Mouse (Mus musculus) adrenal gland, postnatal 4 days (tissue): ENCODE measurements around the gene March10. TPM values are rescaled to one million over a fixed set of nuclear protein-coding genes. Genes with fewer than 3 reads are reported as not detected.

Experiments used
- DNase-seq, 2 experiments: peaks; one replicate each; pipeline ENCODE4 v3.0.0; 2021 to 2022; ENCODE audit warnings: low spot score in 2 of 2, mixed read lengths in 2 of 2
- total RNA-seq, 2 experiments: library from RNA; stranded (reverse); gene quantifications; 2 replicates each; pipeline ENCODE4 v1.2.3; 2021

Gene March10
- total RNA-seq, 2 experiments from 2014 or later = 0.34 TPM; not detected in 1

- no peak for DNase-seq
Observed at GRCm38 (mm10) chr11:105467266-105467665, 10.7 kb upstream of the March10 start.

- DNase-seq = no peak
Observed at GRCm38 (mm10) chr11:105466756-105467155, 10.2 kb upstream of the March10 start.

DNA sequence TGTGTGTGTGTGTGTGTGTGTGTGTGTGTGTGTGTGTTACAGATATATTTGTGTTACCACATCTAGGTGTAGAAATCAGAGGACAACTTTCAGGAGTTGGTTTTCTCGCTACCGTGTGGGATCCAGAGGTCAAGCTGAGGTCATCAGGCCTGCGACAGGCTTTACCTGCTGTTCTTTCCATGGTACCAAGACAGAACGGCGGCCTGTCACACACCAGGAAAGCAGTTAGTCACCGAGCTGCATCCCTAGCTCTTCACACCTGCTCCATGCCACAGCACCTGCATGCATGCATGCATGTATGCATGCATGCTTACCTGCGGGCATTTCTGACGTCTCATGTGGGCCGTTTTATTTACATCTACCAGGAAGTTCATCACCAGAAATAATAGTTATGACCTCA lies 9.0 kb upstream of the March10 start:
- DNase-seq = no peak

GRCm38 (mm10) chr11:105464430-105464967 lies 8.0 kb upstream of the March10 start:
- no peak for DNase-seq

DNA sequence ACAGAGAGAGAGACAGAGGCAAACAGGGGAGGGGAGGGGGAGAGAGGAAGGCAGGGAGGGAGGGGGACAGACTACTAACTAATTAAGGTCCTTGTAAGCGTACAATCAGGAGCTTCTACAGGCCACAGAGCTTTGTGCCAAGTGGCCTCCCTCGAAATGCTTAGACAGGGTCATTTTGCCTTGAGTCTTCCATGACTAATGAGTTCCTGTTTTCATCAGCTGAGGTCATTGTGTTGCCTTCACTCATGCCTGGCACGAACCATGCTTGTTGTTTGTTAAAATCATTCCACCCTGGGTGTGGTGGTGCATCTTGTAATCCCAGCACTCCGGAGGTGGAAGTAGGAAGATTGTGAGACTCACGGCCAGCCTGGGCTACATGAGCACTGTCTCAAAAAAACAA lies 3.4 kb upstream of the March10 start:
- DNase-seq = no peak

GRCm38 (mm10) chr11:105457041-105457440 lies 506 bp upstream of the March10 start:
- DNase-seq = no peak

DNA sequence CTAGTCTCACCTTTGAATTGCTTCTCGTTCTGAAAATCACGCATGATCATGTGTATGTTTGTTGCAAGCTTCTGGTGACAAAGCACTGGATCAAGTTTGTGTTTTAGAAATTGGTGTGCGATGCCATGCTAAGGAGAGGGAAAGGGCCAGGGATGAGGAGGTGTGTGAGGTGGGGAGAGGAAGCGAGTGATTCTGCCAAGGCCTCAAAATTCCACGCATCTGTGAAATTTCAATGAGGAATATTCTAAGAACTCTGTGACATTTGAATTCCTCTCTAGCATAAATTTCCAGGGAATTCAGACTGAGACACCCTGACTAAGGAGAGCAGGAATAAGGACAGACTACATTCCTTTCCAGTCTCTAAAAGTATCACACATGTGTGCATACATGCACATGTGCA lies 1.4 kb downstream of the March10 start:
- no peak for DNase-seq

DNA sequence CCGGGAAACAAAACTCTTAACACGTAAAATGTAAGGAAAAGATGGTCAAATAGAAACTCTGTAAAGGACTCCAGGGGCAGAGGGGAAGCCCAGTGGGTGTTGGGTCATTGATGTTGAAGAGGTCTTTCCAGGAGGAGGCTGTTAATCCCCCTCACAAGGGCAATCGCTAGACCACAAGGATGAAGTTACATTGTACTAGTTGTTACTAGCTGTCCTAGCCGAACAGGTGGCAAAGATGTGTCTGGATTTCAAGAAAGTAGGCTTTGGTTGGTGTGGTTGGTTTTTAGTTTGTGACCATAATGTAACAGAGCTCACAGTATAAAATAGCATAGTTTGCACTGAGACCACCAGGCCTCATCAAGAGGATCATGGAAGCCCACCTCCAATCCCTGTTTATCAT lies 3.5 kb downstream of the March10 start:
- DNase-seq = no peak

DNA sequence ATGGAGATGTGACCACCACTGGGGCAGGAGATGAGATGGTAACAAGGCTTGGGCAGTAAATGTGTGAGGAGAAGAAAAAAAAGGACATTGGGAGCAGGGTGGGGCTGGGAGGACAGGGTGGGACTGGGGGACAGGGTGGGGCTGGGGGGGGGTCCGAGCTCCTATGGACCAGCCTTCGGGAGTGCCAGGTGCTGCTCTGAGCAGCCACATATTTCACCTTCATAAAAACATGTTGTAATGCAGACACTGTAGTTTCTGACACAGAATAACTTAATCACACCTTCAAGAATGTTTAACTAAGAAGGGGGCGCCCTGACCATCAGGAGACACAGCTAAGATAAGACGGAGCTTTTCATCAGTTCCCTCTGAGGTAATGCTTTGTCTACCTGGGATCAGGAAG lies 4.0 kb downstream of the March10 start:
- no peak for DNase-seq

GRCm38 (mm10) chr11:105451553-105452135 lies 4.9 kb downstream of the March10 start:
- no peak for DNase-seq

DNA sequence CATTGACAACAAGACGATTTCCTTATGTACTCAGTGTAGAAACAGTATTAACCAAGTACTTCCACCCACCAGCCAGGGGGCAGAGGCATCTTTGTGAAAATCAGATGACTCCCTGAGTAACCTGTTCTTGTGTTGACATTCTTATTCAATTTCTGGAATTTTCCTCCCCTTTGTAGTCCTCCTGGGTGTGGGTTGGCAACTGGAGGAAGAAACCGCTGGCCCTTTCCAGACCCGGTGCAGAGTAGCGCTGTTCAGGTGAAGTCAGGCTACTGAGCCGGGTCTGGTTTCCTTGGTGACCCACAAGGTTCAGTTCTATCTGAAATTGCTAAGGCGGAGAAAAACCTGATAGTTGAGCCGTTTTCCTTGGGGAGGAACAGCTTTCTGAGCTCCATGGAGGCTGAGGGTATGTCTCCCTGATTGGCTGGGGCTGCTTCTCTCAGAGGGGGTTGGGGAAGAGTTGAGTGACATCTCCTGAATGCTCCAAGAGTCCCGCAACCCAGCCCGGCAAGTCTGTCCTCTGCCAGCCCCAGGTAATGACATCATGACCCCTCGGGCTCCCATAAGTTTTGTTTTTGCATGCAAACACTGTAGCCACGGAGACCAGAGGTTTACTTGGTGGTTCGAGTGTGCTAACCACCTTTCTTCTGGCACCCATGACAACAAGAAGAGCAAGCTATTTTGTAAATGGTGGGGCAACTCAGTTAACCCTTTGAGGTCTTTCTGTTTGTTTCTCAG lies 6.8 kb downstream of the March10 start:
- no peak for DNase-seq

DNA sequence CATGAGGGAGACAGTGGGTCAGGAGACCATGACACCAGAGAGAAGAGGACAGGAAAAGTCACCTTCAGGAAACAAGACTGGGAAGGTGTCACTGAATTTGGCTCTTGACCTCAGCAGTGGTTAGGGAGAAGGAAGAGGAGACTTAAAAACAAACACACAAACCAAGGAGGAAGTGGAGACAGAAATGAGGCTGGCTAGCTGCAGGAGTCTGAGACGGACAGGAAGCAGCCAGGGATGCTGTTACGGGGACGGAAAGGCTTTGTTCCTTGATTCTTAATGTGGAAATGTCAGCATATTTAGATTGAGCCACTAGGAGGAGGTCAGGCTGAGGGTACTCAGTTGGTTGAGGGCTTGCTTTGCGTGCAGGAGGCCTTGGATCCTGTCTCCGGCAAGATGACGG lies 8.9 kb downstream of the March10 start:
- no peak for DNase-seq

- no peak for DNase-seq
Observed at GRCm38 (mm10) chr11:105446221-105446620, 10.3 kb downstream of the March10 start.

GRCm38 (mm10) chr11:105445741-105446140 lies 10.8 kb downstream of the March10 start:
- DNase-seq = no peak

- no peak for DNase-seq
Observed at GRCm38 (mm10) chr11:105444929-105445328, 11.6 kb downstream of the March10 start.

GRCm38 (mm10) chr11:105443505-105443904 lies 13.0 kb downstream of the March10 start:
- no peak for DNase-seq

GRCm38 (mm10) chr11:105439796-105440195 lies 16.7 kb downstream of the March10 start:
- no peak for DNase-seq

DNA sequence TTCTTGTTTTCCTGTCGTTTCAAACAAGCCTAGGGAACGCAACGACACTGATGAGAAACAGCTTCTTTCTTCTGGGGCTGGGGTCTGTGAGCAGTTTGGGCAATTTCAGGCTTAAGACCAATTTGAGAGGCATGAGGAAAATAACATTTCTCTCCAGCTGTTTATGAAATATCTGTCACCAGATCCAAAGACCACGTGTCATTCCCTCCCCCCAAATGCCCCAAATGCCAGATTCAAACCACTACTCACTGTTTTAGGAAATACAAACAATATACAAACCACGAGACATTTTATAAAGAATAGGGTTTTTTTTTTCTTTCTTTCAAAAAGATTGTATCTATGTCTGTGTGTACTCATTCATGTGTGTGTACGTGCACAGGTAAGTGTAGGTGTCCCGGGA lies 17.6 kb downstream of the March10 start:
- DNase-seq = no peak

- no peak for DNase-seq
Observed at GRCm38 (mm10) chr11:105426441-105426840, 30.1 kb downstream of the March10 start.

- no peak for DNase-seq
Observed at GRCm38 (mm10) chr11:105424643-105425042, 31.9 kb downstream of the March10 start.

DNA sequence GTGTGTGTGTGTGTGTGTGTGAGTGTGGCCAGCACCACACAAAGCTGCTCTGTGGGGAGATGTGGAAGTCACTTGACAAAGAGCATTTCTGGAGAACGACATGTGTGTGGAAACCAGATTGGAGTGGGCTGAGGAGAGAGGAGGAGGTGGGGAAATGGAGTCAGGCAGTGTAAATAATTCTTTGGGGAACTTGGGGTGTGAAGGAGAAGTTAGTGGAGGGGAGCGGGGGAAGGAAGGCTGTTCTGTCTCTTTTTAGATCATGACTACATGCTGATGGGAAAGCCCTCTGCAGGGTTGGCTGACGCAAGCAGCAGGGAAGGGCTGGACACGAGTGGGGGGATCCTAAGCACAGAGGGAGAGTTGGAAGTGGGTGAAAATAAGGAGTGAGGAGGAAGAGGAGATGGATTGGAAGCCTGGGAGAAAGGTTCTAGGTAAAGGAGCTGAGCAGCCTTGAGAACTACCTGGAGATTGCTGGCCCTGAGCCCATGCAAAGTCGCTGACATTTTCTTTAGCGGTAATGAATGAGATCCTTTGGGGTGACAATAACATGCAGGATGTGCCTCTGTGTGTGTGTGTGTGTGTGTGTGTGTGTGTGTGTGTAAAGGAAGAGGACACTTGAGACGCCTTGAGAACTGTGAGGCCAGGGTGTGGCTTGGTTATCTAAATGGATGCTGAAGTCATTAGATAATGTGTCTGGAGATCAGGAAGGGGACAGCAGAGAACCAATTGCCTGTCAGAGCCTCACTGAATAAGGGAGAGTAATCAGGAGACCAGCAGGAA lies 35.7 kb downstream of the March10 start:
- no peak for DNase-seq

GRCm38 (mm10) chr11:105419946-105420345 lies 36.6 kb downstream of the March10 start:
- DNase-seq = no peak
